Mouse (Mus musculus) heart, postnatal 14 days (tissue): ENCODE measurements around the gene Mfsd11. TPM values are rescaled to one million over a fixed set of nuclear protein-coding genes. Genes with fewer than 3 reads are reported as not detected.

Experiments used
- DNase-seq, 2 experiments: peaks; one replicate each; pipeline ENCODE4 v3.0.0; 2021 to 2022
- intact Hi-C: fragments of 180-260 bp; cut with DNase I; formaldehyde crosslinking; loops from one replicate; pipeline ENCODE4 v1.15.1; 2025
- total RNA-seq, 2 experiments: library from RNA; stranded (reverse); gene quantifications; 2 replicates each; pipeline ENCODE4 v1.2.3; 2021

Gene Mfsd11
- total RNA-seq, 2 experiments from 2014 or later, result 39.8 to 40.4 TPM

- intact Hi-C loops, result loop anchor here (1.0 to 10.0 kb wide), 4 partner anchors 76 to 256 kb away; no protein-coding TSS in a partner anchor
- peak; percentile 90 to 94 for DNase-seq
Observed at GRCm38 (mm10) chr11:116918323-116919185, 66.3 kb downstream of the Mfsd11 start, which contains the start of gene Mgat5b. Gene Mgat5b (plus strand): TSS chr11:116918863.

GRCm38 (mm10) chr11:116919186-116920020, 67.2 kb downstream of the Mfsd11 start:
- intact Hi-C loops, result loop anchor here (2.0 to 10.0 kb wide), 2 partner anchors 75 to 255 kb away; no protein-coding TSS in a partner anchor

GRCm38 (mm10) chr11:116920746-116921145, 68.5 kb downstream of the Mfsd11 start:
- peak in 1 of 2 experiments; percentile 45 for DNase-seq
- intact Hi-C loops, result no loop called here

More at GRCm38 (mm10) chr11:116919186-116920020, 67.2 kb downstream of the Mfsd11 start:
- no peak for DNase-seq

GRCm38 (mm10) chr11:116922058-116922457, 69.8 kb downstream of the Mfsd11 start:
- intact Hi-C loops, result no loop called here
- DNase-seq, result peak; percentile 18 to 44

Other genes with a start within 250 kb of the Mfsd11 start
- gene Rhbdf2, start 225.4 kb upstream of the Mfsd11 start, total RNA-seq, result 10 to 100 TPM; 15.1 to 15.3 TPM
- 1 to 10 TPM; 1.4 to 1.9 TPM for gene Prcd, start 198.9 kb upstream of the Mfsd11 start, total RNA-seq
- gene Cygb, start 198.1 kb upstream of the Mfsd11 start, total RNA-seq, result 10 to 100 TPM; 50.4 to 57.4 TPM
- not detected for gene St6galnac1, start 76.9 kb upstream of the Mfsd11 start, total RNA-seq
- 10 to 100 TPM; 27.7 to 32.1 TPM for gene Mxra7, start 24.4 kb upstream of the Mfsd11 start, total RNA-seq
- gene Mettl23, start 9.2 kb upstream of the Mfsd11 start, total RNA-seq, result 10 to 100 TPM; 37.3 to 37.8 TPM
- 10 to 100 TPM; 34.4 to 37.3 TPM for gene Jmjd6, start 9.0 kb upstream of the Mfsd11 start, total RNA-seq
- 100 to 1,000 TPM; 125 to 133 TPM for gene Srsf2, start 654 bp downstream of the Mfsd11 start, total RNA-seq
- under 1 TPM; 0.12 to 0.26 TPM for gene Mgat5b, start 66.4 kb downstream of the Mfsd11 start, total RNA-seq